Mouse (Mus musculus) telencephalon, adult 2 months (tissue): ENCODE data around the gene Cmtm5.

Source experiments
- DNase-seq: peaks from one replicate; pipeline ENCODE4 v3.0.0-alpha.2; 2011; ENCODE audit warnings: low read depth, low spot score

The Cmtm5 gene

DNA sequence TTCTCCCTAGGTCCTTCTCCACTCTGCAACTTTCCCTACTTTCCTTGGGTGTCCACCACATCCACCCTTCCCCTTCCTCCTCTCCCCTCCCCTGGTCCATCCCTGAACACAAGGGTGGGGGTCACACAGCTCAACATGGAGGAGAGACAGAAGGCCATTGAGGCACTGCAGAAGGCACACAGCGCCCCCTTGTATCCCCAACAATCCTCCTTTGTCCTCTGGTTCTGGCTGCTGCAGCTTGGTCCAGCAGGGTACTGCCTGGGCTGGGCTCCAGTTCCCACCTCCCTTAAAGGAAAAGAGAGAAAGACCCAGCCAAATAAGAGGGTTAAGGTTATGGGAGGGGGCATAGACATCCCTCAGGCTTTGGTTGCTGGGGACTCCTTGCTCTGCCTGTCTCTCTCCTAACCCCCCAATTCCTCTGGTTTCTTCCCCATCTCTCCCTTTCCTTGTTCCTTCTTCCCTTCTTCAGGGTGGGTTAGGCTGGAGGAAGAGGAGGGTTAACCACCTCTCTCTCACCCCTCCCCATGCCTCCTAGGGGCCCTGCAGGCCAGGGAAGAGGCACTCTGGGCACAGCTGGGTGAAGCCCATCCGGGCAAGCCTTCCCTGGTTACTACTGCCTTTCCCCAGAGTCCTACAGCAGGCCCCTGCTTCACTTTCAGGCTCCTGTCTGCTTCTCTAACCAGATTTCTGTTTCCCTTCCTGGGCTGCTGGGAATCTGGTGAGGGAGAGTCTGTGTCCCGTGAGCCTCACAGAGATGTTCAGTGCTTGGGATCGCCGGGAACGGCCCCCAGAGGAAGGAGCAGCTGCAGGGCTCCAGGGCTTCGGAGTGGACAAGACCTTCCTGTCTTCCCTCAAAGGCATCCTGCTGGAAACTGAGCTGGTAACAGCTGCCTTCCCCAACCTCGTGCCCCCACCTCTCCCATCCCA, at the start of gene Cmtm5:
Cmtm5 (plus strand) TSS at position 358 of the 927 bp plus-strand sequence.
- DNase-seq: peak; percentile 81

DNA sequence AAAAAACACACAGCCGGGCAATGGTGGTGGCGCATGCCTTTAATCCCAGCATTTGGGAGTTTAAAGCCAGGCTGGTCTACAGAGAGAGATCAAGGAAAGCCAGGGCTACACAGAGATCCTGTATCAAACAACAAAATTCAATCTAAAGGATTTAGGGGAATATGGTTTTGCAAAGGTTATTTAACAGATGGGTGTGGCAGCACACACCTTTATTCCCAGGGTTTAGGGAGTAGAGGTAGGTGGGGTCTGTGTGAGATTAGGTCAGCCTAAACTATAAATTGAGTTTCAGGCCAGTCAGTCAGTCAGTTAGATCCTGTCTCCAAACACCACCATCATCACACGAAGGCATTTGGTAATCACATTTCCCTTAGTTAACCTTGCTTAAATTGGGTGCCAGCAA, 43.9 kb upstream of the Cmtm5 start, which contains the start of gene Pabpn1:
Pabpn1 (plus strand) TSS at position 301 of the 400 bp plus-strand sequence.
- DNase-seq: no peak

- DNase-seq: peak; percentile 100
Observed at GRCm38 (mm10) chr14:54893651-54894181, 42.3 kb upstream of the Cmtm5 start.

DNA sequence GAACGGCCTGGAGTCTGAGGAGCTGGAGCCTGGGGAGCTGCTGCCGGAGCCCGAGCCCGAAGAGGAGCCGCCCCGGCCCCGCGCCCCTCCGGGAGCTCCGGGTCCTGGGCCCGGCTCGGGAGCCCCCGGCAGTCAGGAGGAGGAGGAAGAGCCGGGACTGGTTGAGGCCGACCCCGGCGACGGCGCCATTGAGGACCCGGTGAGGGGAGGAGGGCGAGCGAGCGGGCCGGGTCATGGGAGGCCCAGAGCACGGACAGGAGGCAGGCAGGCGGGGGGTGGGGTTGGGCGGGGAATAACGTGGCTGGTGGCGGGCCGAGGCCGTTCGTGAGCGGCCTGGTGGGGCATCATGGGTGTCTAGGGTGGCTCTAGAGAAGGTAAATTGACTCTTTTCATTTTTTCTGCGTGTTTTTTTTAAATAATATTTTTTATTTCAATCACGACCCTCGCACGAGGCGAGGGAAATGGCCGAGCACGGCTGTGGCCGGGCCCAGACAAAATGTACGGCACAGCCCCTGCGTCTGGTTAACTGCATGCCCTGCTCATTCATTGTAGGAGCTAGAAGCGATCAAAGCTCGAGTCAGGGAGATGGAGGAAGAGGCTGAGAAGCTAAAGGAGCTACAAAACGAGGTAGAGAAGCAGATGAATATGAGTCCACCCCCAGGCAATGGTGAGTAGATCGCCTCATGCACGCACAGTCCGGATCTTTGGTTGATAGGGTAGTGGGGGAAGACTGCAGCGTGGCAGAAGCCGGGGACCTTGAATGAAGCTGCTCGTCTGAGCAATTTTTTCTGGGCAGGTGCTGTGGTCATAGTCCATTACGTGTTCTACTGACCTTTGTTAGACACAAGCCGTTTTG, 41.5 kb upstream of the Cmtm5 start:
- no peak for DNase-seq

DNA sequence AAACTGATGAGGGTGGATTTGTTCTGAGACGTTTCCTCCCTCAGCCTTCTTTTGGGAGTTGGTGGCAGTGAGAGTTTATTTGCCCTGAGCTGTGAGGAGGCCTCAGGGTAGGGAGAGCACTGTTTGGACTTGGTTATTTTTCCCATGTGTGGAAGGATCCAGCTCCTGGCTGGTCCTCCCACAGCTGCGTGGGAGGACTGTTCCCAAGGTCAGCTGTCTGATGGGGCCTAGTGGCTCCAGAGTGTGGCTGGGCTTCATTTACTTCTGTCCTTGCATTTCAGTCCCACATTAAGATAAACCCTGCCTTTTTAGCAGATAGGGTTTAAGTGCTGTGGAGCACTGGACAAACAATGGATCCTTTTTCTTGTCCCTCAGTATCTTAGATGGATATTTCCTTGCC, 38.6 kb upstream of the Cmtm5 start:
- no peak for DNase-seq

- DNase-seq: peak; percentile 79
Observed at GRCm38 (mm10) chr14:54900383-54900782, 35.7 kb upstream of the Cmtm5 start.

DNA sequence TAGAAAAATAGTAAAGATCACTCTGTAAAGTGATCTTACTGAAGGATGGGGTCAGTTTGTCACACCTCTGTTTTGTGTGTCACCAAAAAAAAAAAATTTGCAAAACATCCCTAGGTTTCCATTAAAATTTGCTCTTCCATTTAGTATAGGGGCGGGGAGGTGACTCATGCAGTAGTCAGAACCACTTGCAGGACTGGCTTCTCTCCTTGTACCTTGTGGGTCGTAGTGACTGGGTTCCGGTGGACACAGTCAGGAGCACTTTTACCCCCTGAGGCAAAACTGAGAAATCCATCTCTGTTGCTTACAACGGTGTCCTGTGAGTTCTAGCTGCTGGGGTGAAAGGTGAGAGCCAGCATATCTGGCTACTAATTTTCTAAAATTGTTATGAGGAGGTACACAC, 32.4 kb upstream of the Cmtm5 start:
- no peak for DNase-seq

DNA sequence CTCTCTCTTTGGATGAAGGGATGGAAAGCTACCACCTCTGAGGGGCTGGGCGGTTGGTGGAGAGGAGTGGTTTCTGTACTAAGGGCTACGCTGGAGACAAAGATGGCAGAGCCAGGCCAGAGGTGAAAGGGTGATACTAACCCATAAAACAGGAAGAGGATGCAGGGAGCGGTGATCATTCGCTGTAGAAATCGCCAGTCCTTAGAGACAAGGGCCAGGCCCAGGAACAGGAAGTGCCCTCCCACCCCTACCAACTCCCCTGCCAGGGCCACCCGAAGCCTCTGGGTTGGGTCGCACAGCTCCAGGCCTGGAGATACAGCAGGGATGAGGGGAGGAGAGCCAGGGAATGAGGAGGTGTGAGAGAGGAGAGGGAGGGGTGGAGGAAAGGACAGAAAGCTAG, 27.4 kb upstream of the Cmtm5 start:
- no peak for DNase-seq

DNA sequence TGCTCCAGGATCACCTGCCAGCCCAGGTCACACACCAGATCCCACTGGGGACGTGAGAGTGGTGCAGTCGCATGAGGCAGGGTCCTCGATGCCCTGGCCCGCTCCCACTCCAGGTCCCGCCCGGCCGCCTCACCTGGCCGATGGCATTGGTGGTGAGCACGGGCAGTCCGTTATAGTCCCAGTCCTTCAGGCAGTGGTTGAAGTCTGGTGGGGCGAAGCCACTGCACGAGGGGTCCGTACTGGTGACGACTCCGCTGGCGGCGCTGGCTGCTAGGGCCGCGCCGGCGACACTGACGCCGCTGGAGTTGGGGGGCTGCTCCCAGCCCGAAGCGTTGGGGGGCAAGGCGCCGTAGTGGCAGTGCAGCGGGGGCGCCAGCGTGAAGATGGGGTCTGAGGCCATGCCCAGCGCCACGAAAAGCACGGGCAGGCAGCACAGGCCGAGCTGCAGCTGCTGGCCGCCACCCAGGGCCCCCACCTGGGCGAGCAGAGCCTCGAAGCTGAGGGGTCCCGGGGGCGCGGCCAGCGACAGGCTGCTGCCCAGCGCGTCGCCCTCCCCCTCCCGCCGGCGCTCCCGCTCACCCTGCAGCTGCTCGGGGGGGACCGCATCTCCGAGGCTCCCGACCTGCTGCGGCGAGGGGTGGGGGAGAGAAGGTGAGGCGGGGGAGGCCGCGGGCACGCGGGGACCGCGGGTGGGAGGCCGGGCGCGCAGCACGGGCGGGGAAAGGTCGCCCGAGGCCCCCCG, 23.8 kb upstream of the Cmtm5 start:
- no peak for DNase-seq

- peak; percentile 72 for DNase-seq
Observed at GRCm38 (mm10) chr14:54912886-54913285, 23.2 kb upstream of the Cmtm5 start, which contains the start of gene Slc22a17. Slc22a17 (minus strand) TSS chr14:54913132.

- no peak for DNase-seq
Observed at GRCm38 (mm10) chr14:54913343-54913742, 22.7 kb upstream of the Cmtm5 start.

DNA sequence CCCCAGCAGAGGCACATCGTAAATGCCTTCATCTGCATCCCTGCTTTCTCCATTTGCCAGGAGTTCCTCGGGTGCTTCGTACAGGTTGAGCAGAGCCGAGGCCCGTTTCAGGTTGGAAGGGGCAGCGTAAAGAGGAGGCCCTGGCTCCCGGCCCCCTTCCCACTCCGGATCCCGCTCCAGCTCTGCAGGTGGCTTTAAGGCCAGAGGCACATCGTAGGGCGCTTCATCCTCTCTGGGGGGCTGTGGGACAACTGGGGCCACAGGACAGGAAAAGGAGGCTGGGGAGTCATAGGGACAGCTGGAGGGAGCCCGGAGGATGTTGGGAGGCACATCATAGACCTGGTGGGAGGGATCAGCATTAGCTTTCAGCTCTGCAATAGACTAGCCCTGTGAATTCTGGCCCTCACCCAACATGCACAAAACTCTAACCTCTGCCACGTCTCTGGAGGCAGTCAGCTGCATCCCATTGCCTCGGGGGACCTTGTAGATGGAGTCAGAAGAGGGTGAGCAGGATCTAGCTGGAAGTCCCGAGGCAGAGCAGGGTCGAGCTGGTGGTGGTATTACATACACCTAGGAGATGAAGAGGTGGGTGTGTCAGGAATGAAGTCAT, 15.9 kb upstream of the Cmtm5 start:
- DNase-seq: no peak

GRCm38 (mm10) chr14:54924641-54925348, 11.3 kb upstream of the Cmtm5 start:
- DNase-seq: no peak

- DNase-seq: no peak
Observed at GRCm38 (mm10) chr14:54925349-54926342, 10.4 kb upstream of the Cmtm5 start, which contains the start of gene Efs. Efs (minus strand) TSS chr14:54926126.

- no peak for DNase-seq
Observed at GRCm38 (mm10) chr14:54926401-54927158, 9.5 kb upstream of the Cmtm5 start.

DNA sequence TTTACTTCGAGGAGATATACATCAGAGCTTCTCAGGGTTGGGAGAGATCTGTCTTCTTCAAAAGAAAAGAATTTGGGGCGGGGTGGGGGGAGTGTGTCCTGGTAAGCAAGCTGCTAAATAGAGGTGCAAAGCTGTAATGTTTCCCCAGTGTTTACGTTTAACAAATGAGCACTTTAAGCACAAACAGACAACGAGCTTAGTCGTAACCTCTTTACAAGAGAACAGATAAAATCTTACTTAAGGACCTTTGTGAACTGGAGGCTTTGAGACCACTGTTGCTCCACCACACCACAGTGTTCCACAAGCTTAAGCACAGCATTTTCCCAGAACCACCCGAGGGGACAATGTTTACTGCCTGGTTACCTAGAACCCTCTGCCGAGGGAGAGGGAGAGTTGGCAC, 8.8 kb upstream of the Cmtm5 start:
- DNase-seq: no peak

DNA sequence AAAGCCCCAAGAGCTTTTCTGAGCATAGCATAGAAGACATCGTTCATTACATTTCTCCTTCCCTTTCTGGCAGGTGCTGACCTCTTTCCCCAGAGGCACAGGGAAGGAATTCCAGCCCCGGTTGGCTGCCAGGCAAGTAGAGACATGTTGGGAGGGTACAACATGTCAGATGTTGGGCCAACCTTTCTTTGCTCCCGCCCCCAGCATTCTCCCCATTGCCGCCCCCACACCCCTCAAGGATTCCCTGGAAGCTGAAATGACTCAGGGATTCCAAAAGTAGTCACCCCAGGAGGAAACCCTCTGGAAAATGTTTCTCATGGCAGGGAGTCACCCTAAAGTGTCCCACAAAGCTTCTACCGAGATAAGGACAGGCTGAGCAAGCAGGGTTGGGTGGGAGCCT, 6.3 kb upstream of the Cmtm5 start:
- no peak for DNase-seq

DNA sequence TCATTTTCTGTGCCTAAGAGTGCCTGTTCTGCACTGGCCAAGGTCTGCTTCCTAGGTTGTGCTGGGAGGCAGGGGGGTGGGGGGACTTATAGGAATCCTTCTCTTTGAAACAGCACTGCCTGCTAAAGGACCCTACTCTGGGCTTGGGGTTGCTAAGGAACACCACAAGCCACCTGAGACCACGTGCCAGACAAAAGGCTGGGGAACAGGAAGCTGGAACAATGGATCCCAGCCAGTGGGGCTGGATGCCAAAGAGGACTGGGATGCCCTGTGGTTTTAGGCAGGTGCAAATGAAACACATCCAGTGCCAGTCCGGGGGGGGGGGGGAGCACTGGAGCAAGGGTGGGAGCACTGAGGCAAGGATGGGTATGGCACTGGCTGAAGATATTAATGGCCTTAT, 5.6 kb upstream of the Cmtm5 start:
- DNase-seq: no peak
